Mouse (Mus musculus) E14TG2a.4 (cell line): Measurements from ENCODE around the gene Slc25a24.

Source experiments
- CTCF ChIP-seq: conservative IDR thresholded peaks from 2 replicates; pipeline ENCODE4 v1.5.1; 2014; ENCODE audit warnings: low read length
- POU5F1 ChIP-seq: IDR thresholded peaks from 2 replicates; pipeline ENCODE4 v1.6.1; 2014; ENCODE audit warnings: low read length, borderline replicate concordance

DNA sequence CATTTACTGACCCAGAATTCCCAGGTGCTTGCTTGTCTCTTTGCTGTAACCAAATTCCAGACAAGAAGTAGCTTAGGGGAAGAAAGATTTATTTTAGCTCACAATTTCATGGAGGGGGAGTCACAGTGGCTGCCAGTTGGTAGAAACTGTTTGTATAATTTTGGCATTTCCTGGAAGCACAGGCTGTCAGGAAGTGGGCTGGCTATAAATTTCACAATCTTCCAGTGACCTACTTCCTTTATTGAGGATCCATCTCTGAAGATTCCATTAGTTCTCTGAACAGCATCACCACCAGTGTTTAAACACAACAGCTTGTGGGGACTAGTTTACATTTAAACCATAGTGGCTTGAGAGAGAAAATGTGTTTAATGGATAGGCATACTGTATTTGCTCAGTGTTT is 93.4 kb downstream of the Slc25a24 start:
- TF ChIP-seq CTCF (no peak), POU5F1 (no peak)
